Mouse (Mus musculus): ENCODE results near the gene Herpud1.
A peak's percentile ranks its signal among the peaks of the same experiment; 100 is the strongest.
"Not testable (repeated sequence)": the region's sequence is repeated elsewhere in the genome, so short reads cannot be mapped to it uniquely, and the experiment has no call there.

The Herpud1 gene

GRCm38 (mm10) chr8:94375551-94375991 lies 10.7 kb upstream of the Herpud1 start:
- DNase-seq (ENCODE audit: extremely low spot score): no peak

DNA sequence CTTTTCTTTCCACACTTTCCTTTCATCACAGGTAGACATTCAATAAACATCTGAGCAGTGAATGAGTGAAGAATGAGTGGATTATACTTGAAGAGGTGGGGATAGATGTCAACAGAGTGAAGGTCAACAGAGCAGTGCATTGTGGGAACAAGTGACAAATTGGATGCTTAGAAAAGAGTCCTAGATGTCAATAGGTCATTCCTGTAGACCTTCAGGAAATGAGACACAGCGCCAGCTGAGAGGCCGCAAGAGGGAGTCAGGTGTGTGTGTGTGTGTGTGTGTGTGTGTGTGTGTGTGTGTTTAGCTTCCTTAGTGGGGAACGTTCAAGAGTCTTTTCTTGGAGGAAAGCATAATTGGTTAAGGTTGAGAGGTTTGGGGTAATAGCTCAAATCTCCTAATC lies 10.1 kb upstream of the Herpud1 start:
- DNase-seq (ENCODE audit: extremely low spot score): no peak

DNA sequence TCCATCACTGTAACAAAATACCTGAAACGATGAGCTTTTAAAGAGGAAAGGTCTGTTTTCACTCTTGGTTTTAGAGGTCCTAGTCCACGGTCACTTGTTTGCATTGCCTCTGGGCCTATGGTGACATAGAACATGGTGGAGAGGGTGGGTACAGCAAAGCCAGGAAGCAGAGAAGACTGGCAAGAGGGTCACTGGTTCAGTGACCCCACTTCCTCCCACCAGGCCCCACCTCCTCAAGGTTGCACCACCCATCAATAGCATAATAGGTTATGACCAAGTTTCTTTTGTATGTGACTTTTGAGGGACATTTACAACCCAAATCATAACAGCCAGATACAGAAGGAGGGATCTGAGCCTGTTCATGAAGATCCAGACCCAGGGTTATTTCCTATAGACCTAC lies 9.7 kb upstream of the Herpud1 start:
- DNase-seq (ENCODE audit: extremely low spot score): no peak

- no peak for DNase-seq (ENCODE audit: extremely low spot score)
Measured at GRCm38 (mm10) chr8:94377031-94377430, 9.2 kb upstream of the Herpud1 start.

DNA sequence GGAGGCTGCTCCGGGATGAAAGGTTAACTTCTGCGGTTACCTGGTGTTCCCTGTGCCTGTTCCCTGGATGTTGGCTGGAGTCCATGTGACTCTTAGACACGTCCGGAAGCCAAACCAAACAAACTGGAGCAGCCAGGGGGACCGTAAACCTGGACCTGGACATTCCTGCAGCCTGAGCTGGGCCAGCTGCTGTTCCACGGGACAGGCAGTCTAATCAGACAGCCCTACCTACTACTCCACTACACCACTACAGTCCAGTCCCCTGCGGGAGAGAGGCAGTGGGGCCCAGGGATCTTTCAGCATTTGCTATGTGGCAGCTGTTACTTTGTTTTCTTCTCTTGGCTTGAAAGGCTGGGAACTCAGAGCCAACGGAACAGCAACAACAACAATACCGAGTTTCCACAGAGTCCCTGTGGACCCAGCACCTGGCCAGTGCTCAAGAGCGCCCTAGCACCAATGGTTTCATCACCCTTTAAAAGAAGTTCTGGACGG lies 8.5 kb upstream of the Herpud1 start:
- no peak for DNase-seq (ENCODE audit: extremely low spot score)

GRCm38 (mm10) chr8:94378763-94379415 lies 7.3 kb upstream of the Herpud1 start:
- no peak for DNase-seq (ENCODE audit: extremely low spot score)

GRCm38 (mm10) chr8:94379686-94380085 lies 6.6 kb upstream of the Herpud1 start:
- DNase-seq (ENCODE audit: extremely low spot score): no peak

DNA sequence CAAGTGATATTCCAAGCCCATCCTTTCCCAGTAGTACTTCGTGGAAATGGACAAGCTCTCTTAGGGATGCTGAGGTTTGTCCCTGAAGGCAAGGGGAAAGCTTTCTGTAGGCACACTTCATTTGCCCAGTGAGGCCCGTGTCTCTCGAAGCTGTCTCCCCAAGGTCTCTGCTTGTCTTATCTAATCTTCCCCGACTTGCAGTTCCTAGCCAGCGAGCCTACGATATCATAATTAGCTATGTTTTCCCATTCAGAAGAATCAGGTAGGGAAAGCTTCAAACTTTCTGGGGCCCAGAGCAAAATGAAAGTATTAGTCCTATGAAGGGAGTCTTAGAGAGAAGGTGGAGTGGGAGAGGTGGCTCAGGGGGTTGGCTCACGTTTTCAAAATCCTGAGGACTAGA lies 2.1 kb upstream of the Herpud1 start:
- DNase-seq (ENCODE audit: extremely low spot score): no peak

DNA sequence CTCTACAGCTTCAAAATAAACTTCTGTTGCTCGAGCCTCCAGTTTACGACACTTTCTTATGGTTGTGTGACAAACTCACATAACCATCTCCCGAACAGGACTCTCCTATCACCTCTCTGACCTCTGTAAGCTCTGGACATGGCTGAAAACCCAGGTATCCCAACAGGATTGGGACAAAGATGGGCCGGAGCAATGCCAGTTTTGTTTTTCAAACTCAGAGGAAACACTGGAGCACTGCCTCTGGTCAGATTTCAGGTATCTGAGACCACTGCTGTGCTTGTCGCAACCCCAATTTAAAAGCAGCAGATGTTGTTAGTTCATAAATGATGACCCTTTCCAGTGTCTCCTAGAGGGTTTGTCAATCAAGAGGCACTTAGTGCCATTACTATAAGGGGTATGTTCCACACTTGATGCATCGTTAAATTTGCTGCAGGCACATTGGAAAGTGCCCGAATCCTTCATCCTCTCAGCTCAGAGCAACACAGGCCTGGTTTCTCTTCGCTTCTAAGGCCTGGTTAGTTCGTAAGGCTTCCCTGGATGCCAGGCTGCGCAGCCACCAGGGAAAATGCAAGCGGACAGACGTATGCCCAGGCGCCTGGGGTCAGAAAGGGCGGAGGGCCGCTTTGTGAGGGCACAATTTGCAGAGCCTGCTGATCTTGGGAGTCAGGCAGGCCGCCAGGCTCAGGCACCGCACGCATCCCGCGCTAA lies 578 bp upstream of the Herpud1 start:
- no peak for DNase-seq (ENCODE audit: extremely low spot score)

GRCm38 (mm10) chr8:94387027-94387684 lies 918 bp downstream of the Herpud1 start:
- peak; percentile 80 for DNase-seq (ENCODE audit: extremely low spot score)

DNA sequence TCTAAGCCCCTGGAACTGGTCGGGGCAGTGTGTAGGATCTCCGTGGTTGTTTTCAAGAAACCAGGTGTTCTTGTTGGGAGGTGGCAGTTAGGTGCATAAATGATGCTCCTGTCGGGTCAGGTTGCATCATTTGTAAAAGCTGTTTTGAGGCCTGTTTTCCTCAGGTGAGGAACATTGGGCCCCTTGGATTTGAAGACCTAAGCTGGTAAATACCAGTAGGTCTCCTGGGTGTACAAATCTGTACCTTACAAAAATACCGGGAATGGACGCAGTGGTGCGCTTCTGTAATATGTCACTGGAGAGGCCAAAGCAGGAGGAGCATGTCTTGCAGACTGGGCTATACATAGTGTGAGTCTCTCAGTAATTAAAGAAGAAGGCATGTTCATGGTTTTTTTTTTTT lies 1.5 kb downstream of the Herpud1 start:
- no peak for DNase-seq (ENCODE audit: extremely low spot score)

DNA sequence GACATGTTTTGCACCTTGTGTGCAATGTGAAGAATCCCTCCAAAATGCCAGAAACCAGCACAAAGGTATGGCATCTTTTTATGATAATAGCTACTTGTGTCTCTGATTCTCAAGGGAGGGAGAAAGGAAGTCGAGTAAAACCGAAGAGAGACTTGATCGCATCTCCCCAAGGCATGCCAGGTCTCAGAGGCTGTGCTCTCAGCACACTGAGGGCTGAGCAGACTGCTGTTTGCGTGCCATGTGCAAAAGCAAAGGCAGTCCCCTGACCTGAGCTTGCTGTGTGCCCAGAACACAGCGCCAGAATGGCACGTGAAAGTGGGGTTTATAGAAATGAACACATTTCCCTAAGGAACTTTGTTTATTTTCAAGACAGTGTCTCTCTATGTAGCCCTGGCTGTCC lies 3.3 kb downstream of the Herpud1 start:
- DNase-seq (ENCODE audit: extremely low spot score): no peak

GRCm38 (mm10) chr8:94390429-94390828 lies 4.2 kb downstream of the Herpud1 start:
- DNase-seq (ENCODE audit: extremely low spot score): no peak

DNA sequence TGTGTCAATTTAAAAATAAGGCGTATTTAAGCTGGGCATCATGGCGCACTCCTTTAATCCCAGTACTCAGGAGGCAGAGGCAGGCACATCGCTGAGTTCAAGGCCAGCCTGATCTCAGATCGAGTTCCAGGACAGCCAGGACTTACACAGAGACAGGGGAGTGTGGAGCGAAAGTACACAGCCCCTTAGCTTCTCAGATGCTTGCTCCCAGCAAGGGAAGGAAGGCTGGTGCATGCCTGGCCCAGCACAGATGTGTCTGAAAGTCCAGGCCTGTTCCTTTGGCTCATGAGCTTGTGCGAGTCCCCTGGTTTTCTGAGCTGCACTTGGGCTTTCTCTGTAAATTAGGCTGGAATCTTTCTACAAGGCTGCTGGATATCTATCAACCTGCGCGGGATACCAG lies 4.7 kb downstream of the Herpud1 start:
- no peak for DNase-seq (ENCODE audit: extremely low spot score)

DNA sequence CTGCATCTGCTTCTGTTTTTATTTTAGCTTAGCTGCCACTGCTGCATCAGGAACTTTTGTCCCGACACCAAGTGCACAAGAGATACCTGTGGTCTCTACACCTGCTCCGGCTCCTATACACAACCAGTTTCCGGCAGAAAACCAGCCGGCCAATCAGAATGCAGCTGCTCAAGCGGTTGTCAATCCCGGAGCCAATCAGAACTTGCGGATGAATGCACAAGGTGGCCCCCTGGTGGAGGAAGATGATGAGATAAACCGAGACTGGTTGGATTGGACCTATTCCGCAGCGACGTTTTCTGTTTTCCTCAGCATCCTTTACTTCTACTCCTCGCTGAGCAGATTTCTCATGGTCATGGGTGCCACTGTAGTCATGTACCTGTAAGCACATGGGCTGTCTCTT lies 5.9 kb downstream of the Herpud1 start:
- DNase-seq (ENCODE audit: extremely low spot score): peak; percentile 27

- no peak for DNase-seq (ENCODE audit: extremely low spot score)
Measured at GRCm38 (mm10) chr8:94392648-94393047, 6.4 kb downstream of the Herpud1 start.

- DNase-seq (ENCODE audit: extremely low spot score): no peak
Measured at GRCm38 (mm10) chr8:94395851-94396540, 9.8 kb downstream of the Herpud1 start.

GRCm38 (mm10) chr8:94396964-94397657 lies 10.9 kb downstream of the Herpud1 start:
- DNase-seq (ENCODE audit: extremely low spot score): peak; percentile 19

DNA sequence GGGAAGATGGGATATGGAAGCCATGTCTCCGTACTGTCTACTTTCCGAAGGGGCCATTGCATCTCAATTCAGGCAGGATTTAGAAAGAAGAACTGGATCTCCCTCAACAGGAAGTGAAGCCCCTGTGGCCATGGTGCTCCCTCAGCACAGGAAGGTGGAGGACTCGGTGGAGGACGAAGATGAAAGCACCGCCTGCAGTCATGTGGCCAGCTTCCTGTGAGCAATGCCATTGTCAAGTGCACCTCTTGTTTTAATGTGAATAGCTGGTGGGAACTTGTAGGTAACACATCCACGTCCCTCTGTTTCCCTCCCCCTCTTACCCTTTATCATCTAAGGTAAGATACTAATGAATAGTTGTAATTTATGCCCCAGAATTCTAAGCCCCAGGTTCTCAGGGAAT lies 12.3 kb downstream of the Herpud1 start:
- no peak for DNase-seq (ENCODE audit: extremely low spot score)

DNA sequence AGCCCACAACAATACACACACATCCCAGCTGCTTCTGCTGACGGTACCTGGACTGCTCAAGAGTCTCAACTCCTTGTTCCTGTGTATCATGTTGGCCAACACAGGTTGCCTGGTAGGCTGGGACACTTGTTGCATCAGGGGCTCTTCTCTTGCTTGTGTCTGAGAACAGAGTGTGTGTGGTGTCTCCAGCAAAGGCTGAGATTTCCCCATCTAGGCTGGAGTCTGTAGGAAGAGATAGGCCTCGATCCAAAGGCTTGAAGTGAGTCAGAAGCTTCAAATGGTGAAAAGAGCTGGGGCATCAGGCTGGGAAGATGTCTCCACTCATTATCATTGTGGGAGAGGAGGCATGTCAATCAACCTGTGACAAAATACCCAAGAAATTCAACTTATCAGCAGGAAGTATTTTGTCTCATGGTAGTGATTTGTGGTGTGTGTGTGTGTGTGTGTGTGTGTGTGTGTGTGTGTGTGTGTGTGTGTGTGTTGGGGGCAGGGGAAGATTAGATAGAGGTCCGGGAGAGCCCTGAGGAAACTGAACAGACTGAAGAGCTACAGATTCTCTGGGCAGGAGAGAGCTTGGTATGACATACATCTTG lies 13.2 kb downstream of the Herpud1 start:
- no peak for DNase-seq (ENCODE audit: extremely low spot score)

DNA sequence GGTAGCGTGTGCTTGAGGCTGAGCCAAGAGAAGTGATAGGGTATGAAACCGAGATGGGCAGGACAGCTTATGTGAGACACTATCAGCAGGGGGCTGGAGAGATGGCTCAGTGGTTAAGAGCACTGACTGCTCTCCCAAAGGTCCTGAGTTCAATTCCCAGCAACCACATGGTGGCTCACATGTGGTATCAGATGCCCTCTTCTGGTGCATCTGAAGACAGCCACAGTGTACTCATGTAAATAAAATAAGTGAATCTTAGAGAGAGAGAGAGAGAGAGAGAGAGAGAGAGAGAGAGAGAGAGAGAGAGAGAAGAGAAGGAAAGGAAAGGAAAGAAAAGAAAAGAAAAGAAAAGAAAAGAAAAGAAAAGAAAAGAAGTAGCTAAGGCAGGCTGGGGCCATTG lies 13.7 kb downstream of the Herpud1 start:
- DNase-seq (ENCODE audit: extremely low spot score): not testable (repeated sequence)

Data from embryo, embryonic 9.5 days (tissue).